Mouse (Mus musculus): ENCODE results near the gene Aaas. TPM values are rescaled to one million over a fixed set of nuclear protein-coding genes. Genes with fewer than 3 reads are reported as not detected.

The Aaas gene
- polyA plus RNA-seq (2015; fragmentation: Nextera tagmentation; extraction: Ambion mirVana) = 39.3 and 42.4 TPM in 2 replicates

DNA sequence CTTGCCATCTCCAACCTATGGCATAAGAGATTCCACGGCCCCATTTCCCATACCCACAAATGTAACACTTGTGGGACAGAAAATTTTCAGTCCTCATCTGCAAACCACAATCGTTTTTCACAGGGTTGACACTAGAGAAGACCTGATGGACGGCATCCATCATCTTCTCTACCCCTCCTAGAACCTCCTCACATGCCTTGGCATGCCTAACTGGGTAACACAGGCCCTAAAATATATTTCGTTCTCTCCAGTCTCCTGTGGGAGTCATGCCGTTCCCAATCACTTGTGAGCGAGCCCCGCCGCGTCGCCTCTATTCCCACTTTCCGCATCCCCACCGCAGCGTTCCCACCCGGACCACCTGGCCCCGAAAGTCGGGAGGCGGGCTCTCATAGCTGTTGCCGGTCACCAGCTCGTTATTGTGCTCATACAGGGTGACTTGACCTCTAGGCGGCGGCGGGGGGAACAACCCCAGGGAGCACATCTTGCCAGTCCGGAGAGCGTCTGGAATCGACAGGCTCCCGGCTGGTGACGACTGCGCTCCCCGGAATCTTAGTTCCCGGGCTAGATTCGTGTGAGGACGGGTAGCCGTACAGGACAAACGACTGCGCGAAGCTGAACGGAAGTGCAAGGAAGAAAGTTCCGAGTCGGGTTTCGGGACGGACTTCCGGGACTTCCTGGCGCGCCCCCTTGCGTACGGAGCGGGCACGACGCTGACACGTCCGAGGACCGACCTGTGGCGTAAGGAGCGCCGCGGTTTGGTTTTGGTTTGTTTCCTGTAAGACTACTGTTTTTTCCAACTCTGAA is at the start of gene Aaas:
Aaas (minus strand) TSS at position 634 of the 804 bp plus-strand sequence.
- Histone ChIP-seq H3K9ac (ENCODE audit: low read depth, low read length) (peak within 1 kb of the TSS; percentile 96), H3K9me3 (replicated peaks; ENCODE audit: control insufficient read depth, low read length) (no peaks in the 10 kb centered on the region), H3K4me1 (ENCODE audit: control insufficient read depth, low read depth, low read length) (peaks cover 13% of the 10 kb centered on the region), H3K4me3 (ENCODE audit: low read depth, low read length) (peak within 1 kb of the TSS; percentile 98), H3K27me3 (ENCODE audit: control insufficient read depth, insufficient read depth, low read depth, low read length) (peaks cover 21% of the 10 kb centered on the region), H3K4me2 (ENCODE audit: low read depth, low read length) (peak within 1 kb of the TSS; percentile 88), H3K27ac (ENCODE audit: low read length) (peak within 1 kb of the TSS; percentile 79), H3K36me3 (ENCODE audit: control insufficient read depth, insufficient read depth) (peaks cover 9% of the 10 kb centered on the region)
- ATAC-seq (ENCODE audit: low read depth) = peak; percentile 92
- under 1% methylated on average over 56 of the region's 56 CpGs for WGBS (ENCODE audit: insufficient replicate concordance)

DNA sequence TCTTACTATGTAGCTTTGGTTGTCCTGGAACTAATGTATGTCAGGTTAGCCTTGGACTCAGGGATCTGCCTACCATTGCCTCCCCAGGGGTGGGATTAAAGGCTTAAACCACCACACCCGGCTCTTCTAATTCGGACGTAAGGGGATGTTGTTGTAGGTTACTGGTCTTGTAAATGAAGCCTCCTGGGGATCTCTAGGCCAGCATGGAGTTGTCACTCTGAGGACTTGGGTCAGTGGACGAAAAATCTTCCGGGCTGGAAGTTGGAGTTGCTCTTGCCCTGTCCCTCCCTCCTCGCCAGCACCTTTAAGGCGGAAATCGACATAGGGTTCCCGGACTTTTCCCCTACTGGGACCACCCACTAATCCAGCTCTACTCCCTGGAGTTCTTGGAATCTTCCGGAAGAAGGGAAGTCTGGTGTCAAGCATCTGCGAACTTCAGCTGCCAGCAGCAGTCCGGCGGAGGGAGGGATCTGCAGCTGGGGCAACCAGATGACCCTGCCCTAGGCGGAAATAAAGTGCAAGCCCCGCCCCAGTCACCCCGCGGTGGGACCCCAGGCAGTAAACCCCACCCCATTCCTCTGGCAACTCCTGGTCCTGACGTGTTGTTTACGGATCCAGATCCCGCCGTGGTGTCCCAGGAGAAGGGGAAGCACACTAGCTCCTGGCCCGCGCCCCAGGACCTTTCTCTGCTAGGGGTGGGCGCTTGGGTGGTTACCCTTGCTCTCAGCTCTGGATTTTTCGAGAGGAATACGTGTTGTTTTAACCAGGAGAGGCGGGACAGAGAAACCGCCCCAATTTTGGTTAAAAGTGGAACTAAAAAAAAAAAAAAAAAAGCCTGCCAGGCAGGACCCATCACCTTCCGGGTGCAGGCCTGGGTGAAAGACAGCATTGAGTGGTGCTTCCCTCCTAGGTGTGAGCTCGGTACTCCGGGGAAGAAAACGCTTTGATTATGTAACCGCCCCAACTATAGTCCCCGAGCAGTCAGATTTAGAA is 49.0 kb upstream of the Aaas start:
- H3K4me3 ChIP-seq (ENCODE audit: low read depth, low read length) = peak overlapping the region; percentile 66
- no peaks in the 10 kb centered on the region for H3K9me3 ChIP-seq (replicated peaks; ENCODE audit: control insufficient read depth, low read length)
- H3K36me3 ChIP-seq (ENCODE audit: control insufficient read depth, insufficient read depth) = no peaks in the 10 kb centered on the region
- WGBS (ENCODE audit: insufficient replicate concordance) = 2% methylated on average over 34 of the region's 34 CpGs
- peak overlapping the region; percentile 74 for H3K9ac ChIP-seq (ENCODE audit: low read depth, low read length)
- H3K4me1 ChIP-seq (ENCODE audit: control insufficient read depth, low read depth, low read length) = peaks cover 52% of the 10 kb centered on the region
- H3K4me2 ChIP-seq (ENCODE audit: low read depth, low read length) = peak overlapping the region; percentile 73
- peak; percentile 77 for ATAC-seq (ENCODE audit: low read depth)
- no peaks in the 10 kb centered on the region for H3K27me3 ChIP-seq (ENCODE audit: control insufficient read depth, insufficient read depth, low read depth, low read length)
- peak overlapping the region; percentile 89 for H3K27ac ChIP-seq (ENCODE audit: low read length)

DNA sequence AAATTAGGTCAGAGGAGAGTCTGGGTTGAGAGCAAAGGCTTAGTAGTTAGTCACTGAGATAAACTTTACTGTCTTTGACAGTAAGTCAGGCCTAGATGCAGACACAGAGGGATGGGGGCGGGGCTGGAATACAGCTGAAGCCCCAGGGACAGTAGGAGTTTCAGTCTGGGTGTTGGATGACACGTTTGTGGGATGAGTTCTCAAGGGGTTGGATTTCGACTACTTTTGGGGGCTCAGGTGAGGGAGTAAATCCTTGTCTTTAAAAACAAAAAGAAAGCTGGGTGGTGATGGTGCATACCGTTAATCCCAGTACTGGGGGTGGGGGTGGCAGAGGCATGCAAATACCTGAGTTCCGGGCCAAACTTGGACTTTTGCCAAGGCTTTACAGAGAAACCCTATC is 48.1 kb upstream of the Aaas start:
- ATAC-seq (ENCODE audit: low read depth) = no peak
- H3K9me3 ChIP-seq (replicated peaks; ENCODE audit: control insufficient read depth, low read length) = no peaks in the 10 kb centered on the region
- peak overlapping the region; percentile 66; the same call in 1 of the 2 replicates for H3K4me3 ChIP-seq (ENCODE audit: low read depth, low read length)
- H3K27me3 ChIP-seq (ENCODE audit: control insufficient read depth, insufficient read depth, low read depth, low read length) = no peaks in the 10 kb centered on the region
- H3K36me3 ChIP-seq (ENCODE audit: control insufficient read depth, insufficient read depth) = no peaks in the 10 kb centered on the region
- H3K4me1 ChIP-seq (ENCODE audit: control insufficient read depth, low read depth, low read length) = peaks cover 55% of the 10 kb centered on the region
- H3K4me2 ChIP-seq (ENCODE audit: low read depth, low read length) = peak overlapping the region; percentile 73
- 52% methylated on average over 5 of the region's 5 CpGs for WGBS (ENCODE audit: insufficient replicate concordance)
- H3K27ac ChIP-seq (ENCODE audit: low read length) = peak overlapping the region; percentile 25; the same call in 1 of the 2 replicates
- no peak overlapping the region for H3K9ac ChIP-seq (ENCODE audit: low read depth, low read length)

DNA sequence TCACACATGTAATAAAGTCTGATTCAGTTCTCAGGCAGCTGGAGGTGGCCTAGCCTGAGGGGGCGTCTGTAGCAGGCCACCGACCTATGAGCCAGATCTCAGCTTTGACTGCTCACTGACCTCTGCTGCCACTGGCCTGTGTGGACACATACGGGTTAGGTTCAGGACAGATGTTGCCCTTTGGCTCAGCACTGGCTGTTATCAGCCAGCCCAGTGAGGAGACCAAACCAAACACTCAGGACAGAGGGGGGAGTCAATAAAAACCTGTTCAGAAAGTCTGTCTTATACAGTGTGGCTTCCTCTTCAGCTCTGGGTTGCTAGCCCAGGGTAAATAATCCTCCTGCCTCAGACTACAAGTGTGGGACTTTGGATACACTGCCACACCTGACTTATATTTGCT is 44.5 kb upstream of the Aaas start:
- Histone ChIP-seq H3K9ac (ENCODE audit: low read depth, low read length) (no peak overlapping the region; the same call in 1 of the 2 replicates), H3K4me1 (ENCODE audit: control insufficient read depth, low read depth, low read length) (peaks cover 40% of the 10 kb centered on the region), H3K4me3 (ENCODE audit: low read depth, low read length) (no peak overlapping the region), H3K36me3 (ENCODE audit: control insufficient read depth, insufficient read depth) (no peaks in the 10 kb centered on the region), H3K4me2 (ENCODE audit: low read depth, low read length) (no peak overlapping the region; the same call in 1 of the 2 replicates), H3K27ac (ENCODE audit: low read length) (peak overlapping the region; percentile 75), H3K27me3 (ENCODE audit: control insufficient read depth, insufficient read depth, low read depth, low read length) (no peaks in the 10 kb centered on the region), H3K9me3 (replicated peaks; ENCODE audit: control insufficient read depth, low read length) (no peaks in the 10 kb centered on the region)
- 10% methylated on average over 3 of the region's 3 CpGs for WGBS (ENCODE audit: insufficient replicate concordance)
- peak; percentile 84 for ATAC-seq (ENCODE audit: low read depth)

DNA sequence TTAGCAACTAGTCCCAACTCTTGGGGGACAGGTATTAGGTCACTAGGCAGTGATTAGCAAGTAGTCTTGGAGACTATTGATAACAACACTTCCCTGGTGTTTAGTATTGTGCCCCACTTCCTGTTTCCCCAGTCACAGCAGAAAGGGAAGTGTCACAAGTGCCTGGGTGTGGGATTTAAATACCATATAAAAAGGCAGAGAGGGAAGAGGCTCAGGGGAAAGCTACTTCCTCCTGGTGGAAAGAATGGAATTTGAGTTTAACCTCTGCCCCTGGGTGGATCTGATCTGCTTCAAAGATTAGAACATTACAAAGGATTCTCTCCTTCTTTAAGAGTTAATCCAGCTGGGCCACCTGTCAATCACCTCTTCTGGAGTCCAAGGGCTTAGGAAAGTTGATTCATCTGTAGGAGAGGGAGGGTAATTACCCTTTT is 43.0 kb upstream of the Aaas start:
- Histone ChIP-seq H3K4me1 (ENCODE audit: control insufficient read depth, low read depth, low read length) (peaks cover 29% of the 10 kb centered on the region), H3K9ac (ENCODE audit: low read depth, low read length) (no peak overlapping the region), H3K36me3 (ENCODE audit: control insufficient read depth, insufficient read depth) (no peaks in the 10 kb centered on the region), H3K4me3 (ENCODE audit: low read depth, low read length) (no peak overlapping the region), H3K27me3 (ENCODE audit: control insufficient read depth, insufficient read depth, low read depth, low read length) (no peaks in the 10 kb centered on the region), H3K4me2 (ENCODE audit: low read depth, low read length) (no peak overlapping the region), H3K27ac (ENCODE audit: low read length) (peak overlapping the region; percentile 60), H3K9me3 (replicated peaks; ENCODE audit: control insufficient read depth, low read length) (no peaks in the 10 kb centered on the region)
- ATAC-seq (ENCODE audit: low read depth) = no peak

DNA sequence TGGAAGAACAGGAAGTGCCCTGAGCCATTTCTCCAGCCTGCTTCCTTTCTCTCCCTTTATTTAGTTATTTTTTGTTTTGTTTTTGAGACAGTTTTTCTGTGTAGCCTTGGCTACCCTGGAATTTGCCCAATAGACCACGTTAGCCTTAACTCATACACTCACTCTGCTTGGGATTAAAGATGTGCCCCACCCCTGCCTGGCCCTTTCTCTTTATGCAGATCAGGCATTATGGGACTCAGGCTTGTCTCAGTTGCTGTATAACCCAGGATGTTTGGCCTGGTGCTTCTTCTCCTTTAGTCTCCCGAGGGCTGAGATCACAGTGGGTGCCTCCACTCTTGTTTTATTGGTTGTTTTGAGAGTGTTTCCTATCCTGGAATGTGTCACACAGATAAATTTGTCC is 41.9 kb upstream of the Aaas start:
- no peak overlapping the region for H3K4me3 ChIP-seq (ENCODE audit: low read depth, low read length)
- no peaks in the 10 kb centered on the region for H3K27me3 ChIP-seq (ENCODE audit: control insufficient read depth, insufficient read depth, low read depth, low read length)
- peaks cover 27% of the 10 kb centered on the region for H3K4me1 ChIP-seq (ENCODE audit: control insufficient read depth, low read depth, low read length)
- H3K4me2 ChIP-seq (ENCODE audit: low read depth, low read length) = no peak overlapping the region
- no peak for ATAC-seq (ENCODE audit: low read depth)
- no peaks in the 10 kb centered on the region for H3K9me3 ChIP-seq (replicated peaks; ENCODE audit: control insufficient read depth, low read length)
- no peak overlapping the region for H3K9ac ChIP-seq (ENCODE audit: low read depth, low read length)
- 26% methylated on average over 2 of the region's 2 CpGs for WGBS (ENCODE audit: insufficient replicate concordance)
- peak overlapping the region; percentile 27 for H3K27ac ChIP-seq (ENCODE audit: low read length)
- no peaks in the 10 kb centered on the region for H3K36me3 ChIP-seq (ENCODE audit: control insufficient read depth, insufficient read depth)

DNA sequence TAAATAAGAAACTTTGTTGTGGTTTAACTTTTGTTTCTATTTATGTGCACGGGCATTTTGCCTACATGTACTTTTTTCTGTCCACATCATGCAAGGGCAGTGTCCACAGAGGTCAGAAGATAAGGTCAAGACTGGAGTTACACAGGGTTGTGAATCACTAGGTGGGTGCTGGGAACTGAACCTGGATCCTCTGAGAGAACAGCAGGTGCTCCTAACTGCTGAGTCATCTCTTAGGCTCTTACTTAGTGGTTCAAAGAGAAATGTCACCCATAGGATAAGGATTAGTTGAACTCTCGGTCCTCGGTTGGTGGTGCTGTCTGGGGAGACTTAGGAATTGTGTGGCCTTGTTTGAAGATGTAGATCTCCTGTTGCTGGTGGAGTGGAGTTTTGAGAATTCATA is 38.4 kb upstream of the Aaas start:
- no peak overlapping the region for H3K4me2 ChIP-seq (ENCODE audit: low read depth, low read length)
- H3K9me3 ChIP-seq (replicated peaks; ENCODE audit: control insufficient read depth, low read length) = no peaks in the 10 kb centered on the region
- H3K27ac ChIP-seq (ENCODE audit: low read length) = no peak overlapping the region
- WGBS (ENCODE audit: insufficient replicate concordance) = 61% methylated on average over 3 of the region's 3 CpGs
- H3K36me3 ChIP-seq (ENCODE audit: control insufficient read depth, insufficient read depth) = no peaks in the 10 kb centered on the region
- H3K27me3 ChIP-seq (ENCODE audit: control insufficient read depth, insufficient read depth, low read depth, low read length) = no peaks in the 10 kb centered on the region
- no peak overlapping the region for H3K4me3 ChIP-seq (ENCODE audit: low read depth, low read length)
- H3K9ac ChIP-seq (ENCODE audit: low read depth, low read length) = no peak overlapping the region
- peaks cover 13% of the 10 kb centered on the region for H3K4me1 ChIP-seq (ENCODE audit: control insufficient read depth, low read depth, low read length)
- no peak for ATAC-seq (ENCODE audit: low read depth)

DNA sequence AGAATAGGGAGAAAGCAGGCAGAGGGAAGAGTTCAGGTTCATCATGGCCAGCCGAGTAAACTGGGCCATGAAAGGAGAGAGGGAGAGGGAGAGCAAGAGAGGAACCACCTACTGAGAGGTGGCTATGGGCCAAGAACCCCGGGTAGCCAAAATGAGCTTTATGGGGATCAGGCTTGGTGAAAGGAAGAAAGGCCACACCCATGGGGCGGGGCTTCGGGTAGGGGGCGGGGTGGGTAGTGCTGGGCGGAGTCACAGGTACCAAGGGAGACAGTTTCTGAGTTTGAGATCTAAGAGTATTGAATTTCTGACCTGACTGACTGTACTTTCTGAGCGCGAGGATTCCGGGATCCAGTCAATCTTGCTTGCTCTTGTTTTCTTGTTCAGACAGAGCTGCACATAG is 36.1 kb upstream of the Aaas start:
- no peak overlapping the region for H3K4me3 ChIP-seq (ENCODE audit: low read depth, low read length)
- H3K9ac ChIP-seq (ENCODE audit: low read depth, low read length) = no peak overlapping the region
- no peaks in the 10 kb centered on the region for H3K36me3 ChIP-seq (ENCODE audit: control insufficient read depth, insufficient read depth)
- H3K27me3 ChIP-seq (ENCODE audit: control insufficient read depth, insufficient read depth, low read depth, low read length) = no peaks in the 10 kb centered on the region
- no peak overlapping the region for H3K4me2 ChIP-seq (ENCODE audit: low read depth, low read length)
- 42% methylated on average over 9 of the region's 9 CpGs for WGBS (ENCODE audit: insufficient replicate concordance)
- no peak for ATAC-seq (ENCODE audit: low read depth)
- H3K9me3 ChIP-seq (replicated peaks; ENCODE audit: control insufficient read depth, low read length) = no peaks in the 10 kb centered on the region
- peaks cover 6% of the 10 kb centered on the region for H3K4me1 ChIP-seq (ENCODE audit: control insufficient read depth, low read depth, low read length)
- H3K27ac ChIP-seq (ENCODE audit: low read length) = no peak overlapping the region
